Mouse (Mus musculus) lung, embryonic 14.5 days (tissue): ENCODE measurements around the gene Chuk. TPM values are rescaled to one million over a fixed set of nuclear protein-coding genes. Genes with fewer than 3 reads are reported as not detected.

Source experiments
- ATAC-seq: fragments of 200-750 bp; cut with Nextera tagmentation; 2 replicates; pipeline ENCODE4 v1.8.0; 2017; ENCODE audit warnings: mild to moderate bottlenecking, moderate TSS enrichment, moderate library complexity; ENCODE audit not compliant: insufficient read depth
- DNase-seq: peaks from one replicate; pipeline ENCODE4 v3.0.0-alpha.2; 2015
- H3K27ac ChIP-seq: fragments of 300-500 bp; sonication (generic); 2 replicates; pipeline ENCODE4 v1.5.1; 2014; ENCODE audit warnings: low read depth, mild to moderate bottlenecking, moderate library complexity
- H3K27me3 ChIP-seq: fragments of 300-500 bp; sonication (generic); 2 replicates; pipeline ENCODE4 v1.6.1; 2014; ENCODE audit warnings: low read length, control low read depth; ENCODE audit not compliant: insufficient read depth
- H3K36me3 ChIP-seq: fragments of 300-500 bp; sonication (generic); 2 replicates; pipeline ENCODE4 v1.6.1; 2014; ENCODE audit warnings: control low read depth; ENCODE audit not compliant: insufficient read depth
- H3K4me1 ChIP-seq: fragments of 300-500 bp; sonication (generic); 2 replicates; pipeline ENCODE4 v1.6.1; 2014; ENCODE audit warnings: antibody characterized with exemption, control low read depth; ENCODE audit not compliant: insufficient read depth
- H3K4me2 ChIP-seq: fragments of 300-500 bp; sonication (generic); 2 replicates; pipeline ENCODE4 v1.6.1; 2014; ENCODE audit warnings: mild to moderate bottlenecking
- H3K4me3 ChIP-seq: fragments of 300-500 bp; sonication (generic); 2 replicates; pipeline ENCODE4 v1.5.1; 2014; ENCODE audit warnings: low read depth, low read length
- H3K9ac ChIP-seq: fragments of 300-500 bp; sonication (generic); 2 replicates; pipeline ENCODE4 v1.6.1; 2014
- H3K9me3 ChIP-seq: fragments of 300-500 bp; sonication (generic); 2 replicates; pipeline ENCODE4 v1.6.1; 2016; ENCODE audit warnings: low read depth, low read length, control low read depth
- CTCF ChIP-seq: IDR thresholded peaks from 2 replicates; pipeline ENCODE4 v1.5.1; 2016; ENCODE audit warnings: antibody characterized with exemption, low read depth
- WGBS: fragments of 180-500 bp; shearing (Covaris S2); extraction: QIAGEN DNeasy Blood & Tissue Kit; methylation state at CpG from one replicate; pipeline ENCODE4 v1.1.7; 2014; 5-methylcytosine and 5-hydroxymethylcytosine counted together
- polyA plus RNA-seq: library from polyadenylated mRNA; unstranded; fragments of >200 nt; fragmentation: Nextera tagmentation; extraction: Ambion mirVana; gene quantifications from 2 replicates; pipeline ENCODE4 v1.2.1, GENCODE M21; 2014

Gene Chuk
- polyA plus RNA-seq, 1 experiment from 2014 or later, result 44.7 TPM

DNA sequence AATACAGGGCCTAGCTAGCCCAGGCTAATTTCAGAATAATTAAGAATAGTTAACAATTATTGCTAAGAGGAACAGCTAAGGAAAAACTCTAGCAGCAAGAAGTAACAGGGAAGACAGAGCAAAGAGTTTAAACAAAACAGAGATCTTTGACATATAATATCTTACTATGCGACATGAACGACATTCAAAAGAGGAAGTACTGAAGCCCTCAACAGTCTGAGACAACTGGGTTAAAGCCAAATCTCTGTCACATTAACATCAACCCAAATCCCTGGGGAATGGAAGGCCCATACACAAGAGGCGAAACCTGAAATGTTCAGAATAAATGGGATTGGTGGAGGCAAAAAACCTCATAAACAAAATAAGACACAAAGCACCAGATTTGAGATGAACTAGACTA is 61.4 kb downstream of the Chuk start:
- DNase-seq (no peak), ATAC-seq (no peak)
- 78% methylated on average over 3 of the region's 3 CpGs for WGBS
- H3K27me3 ChIP-seq, result no peaks in the 10 kb centered on the region
- H3K9me3 ChIP-seq, result no peaks in the 10 kb centered on the region
- no peak overlapping the region for H3K4me2 ChIP-seq
- no peaks in the 10 kb centered on the region for H3K4me1 ChIP-seq
- H3K9ac ChIP-seq, result no peak overlapping the region
- peaks cover 28% of the 10 kb centered on the region; the same call in 1 of the 2 replicates for H3K36me3 ChIP-seq
- H3K27ac ChIP-seq, result no peak overlapping the region
- no peak for TF ChIP-seq CTCF
- H3K4me3 ChIP-seq, result no peak overlapping the region

- no peaks in the 10 kb centered on the region for H3K27me3 ChIP-seq
- no peaks in the 10 kb centered on the region for H3K9me3 ChIP-seq
- no peak overlapping the region for H3K9ac ChIP-seq
These were observed 65.2 kb downstream of the Chuk start for GRCm38 (mm10) chr19:44042121-44042520.

DNA sequence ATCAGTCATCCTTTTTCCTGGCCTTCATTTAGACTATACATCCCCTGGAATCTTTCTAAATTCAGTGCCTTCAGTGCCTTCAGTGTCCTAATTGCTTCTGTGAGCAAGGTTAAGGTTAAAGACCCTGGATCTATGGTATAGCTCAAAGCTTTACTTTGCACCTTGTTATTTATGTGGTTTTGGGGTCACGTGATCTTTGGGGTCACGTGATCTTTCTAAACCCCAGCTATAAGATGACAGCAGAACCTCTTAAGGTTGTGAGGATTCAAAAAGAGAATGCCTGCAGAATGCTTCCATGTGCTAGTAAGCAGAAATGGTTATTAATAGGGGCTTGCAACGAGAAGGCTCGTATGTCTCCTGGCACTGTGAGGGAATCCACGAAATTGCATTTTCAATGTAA is 73.9 kb downstream of the Chuk start:
- no peaks in the 10 kb centered on the region for H3K27me3 ChIP-seq
- no peak overlapping the region for H3K9ac ChIP-seq
- no peak overlapping the region for H3K4me2 ChIP-seq
- no peak for TF ChIP-seq CTCF
- 87% methylated on average over 5 of the region's 5 CpGs for WGBS
- no peaks in the 10 kb centered on the region for H3K4me1 ChIP-seq
- H3K36me3 ChIP-seq, result peaks cover 36% of the 10 kb centered on the region
- no peak overlapping the region for H3K27ac ChIP-seq
- DNase-seq (no peak), ATAC-seq (no peak)
- no peak overlapping the region for H3K4me3 ChIP-seq
- H3K9me3 ChIP-seq, result no peaks in the 10 kb centered on the region

More at GRCm38 (mm10) chr19:44042121-44042520, 65.2 kb downstream of the Chuk start:
- Histone ChIP-seq H3K36me3 (peaks cover 51% of the 10 kb centered on the region), H3K4me3 (no peak overlapping the region), H3K4me2 (no peak overlapping the region), H3K27ac (no peak overlapping the region), H3K4me1 (no peaks in the 10 kb centered on the region)
- no peak for DNase-seq
- no peak for ATAC-seq
- TF ChIP-seq CTCF, result no peak
- 79% methylated on average over 5 of the region's 5 CpGs for WGBS

DNA sequence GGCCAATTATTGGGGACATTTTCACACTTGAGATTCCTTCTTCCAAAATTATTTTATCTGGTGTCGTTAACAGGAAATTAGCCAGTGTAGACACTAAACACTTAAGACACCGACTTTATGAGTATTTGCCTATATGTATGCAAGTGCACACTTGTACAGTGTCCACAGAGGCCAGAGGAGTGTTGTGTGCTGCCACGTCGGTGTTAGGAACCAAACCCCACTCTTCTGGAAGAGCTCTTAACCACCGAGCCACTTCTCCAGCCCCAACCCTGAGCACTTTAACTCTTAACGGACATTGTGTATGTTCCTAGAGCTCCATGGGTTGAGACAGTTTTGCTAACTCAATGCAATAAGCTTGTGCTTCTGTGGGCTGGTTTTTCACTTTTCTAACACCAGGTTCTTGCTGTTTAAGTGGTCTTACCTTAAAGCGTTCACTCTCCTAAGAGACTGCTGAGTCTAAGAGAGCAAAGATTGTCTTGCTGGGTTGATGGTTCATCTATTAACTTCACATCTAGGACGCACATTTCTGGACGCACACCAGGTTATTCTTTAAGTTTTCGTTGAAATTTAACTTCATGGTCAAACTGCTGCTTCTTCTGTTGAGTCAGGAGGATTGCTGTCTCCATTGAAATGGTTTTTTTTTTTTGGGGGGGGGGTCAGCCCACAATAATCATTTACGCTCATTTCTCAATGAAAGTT is 75.1 kb downstream of the Chuk start:
- Histone ChIP-seq H3K4me3 (no peak overlapping the region), H3K27ac (no peak overlapping the region), H3K27me3 (no peaks in the 10 kb centered on the region), H3K9me3 (no peaks in the 10 kb centered on the region), H3K9ac (no peak overlapping the region), H3K36me3 (peaks cover 27% of the 10 kb centered on the region), H3K4me1 (no peaks in the 10 kb centered on the region), H3K4me2 (no peak overlapping the region)
- ATAC-seq (no peak), DNase-seq (no peak)
- WGBS, result 72% methylated on average over 11 of the region's 11 CpGs
- no peak for TF ChIP-seq CTCF

DNA sequence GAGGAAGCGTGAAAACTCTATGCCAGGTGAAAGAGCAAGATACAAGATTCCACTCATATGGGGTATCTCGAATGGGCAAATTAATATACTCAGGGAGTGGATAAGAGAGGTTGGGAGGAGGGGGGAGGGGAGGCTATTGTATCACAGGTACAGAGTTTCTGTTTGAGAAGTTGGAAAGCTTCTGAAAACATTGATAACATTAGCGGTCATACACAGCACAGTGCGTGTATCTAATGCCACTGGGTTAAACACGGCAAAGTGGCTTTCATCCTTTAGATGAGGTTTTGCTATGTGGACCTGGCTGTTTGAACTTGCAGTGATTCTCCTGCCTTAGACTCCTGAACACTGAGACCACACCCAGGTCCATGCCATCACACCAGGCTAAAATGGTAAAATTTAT is 77.3 kb downstream of the Chuk start:
- no peaks in the 10 kb centered on the region for H3K27me3 ChIP-seq
- no peak for TF ChIP-seq CTCF
- no peak overlapping the region for H3K9ac ChIP-seq
- ATAC-seq, result no peak
- no peak overlapping the region for H3K27ac ChIP-seq
- H3K4me3 ChIP-seq, result no peak overlapping the region
- 0 out of 2 replicates have a peak, but pooled peaks cover 2% of the 10 kb centered on the region for H3K4me1 ChIP-seq
- DNase-seq, result no peak
- no peaks in the 10 kb centered on the region for H3K9me3 ChIP-seq
- peaks cover 10% of the 10 kb centered on the region; the same call in 1 of the 2 replicates for H3K36me3 ChIP-seq
- WGBS, result 77% methylated on average over 5 of the region's 5 CpGs
- no peak overlapping the region for H3K4me2 ChIP-seq

DNA sequence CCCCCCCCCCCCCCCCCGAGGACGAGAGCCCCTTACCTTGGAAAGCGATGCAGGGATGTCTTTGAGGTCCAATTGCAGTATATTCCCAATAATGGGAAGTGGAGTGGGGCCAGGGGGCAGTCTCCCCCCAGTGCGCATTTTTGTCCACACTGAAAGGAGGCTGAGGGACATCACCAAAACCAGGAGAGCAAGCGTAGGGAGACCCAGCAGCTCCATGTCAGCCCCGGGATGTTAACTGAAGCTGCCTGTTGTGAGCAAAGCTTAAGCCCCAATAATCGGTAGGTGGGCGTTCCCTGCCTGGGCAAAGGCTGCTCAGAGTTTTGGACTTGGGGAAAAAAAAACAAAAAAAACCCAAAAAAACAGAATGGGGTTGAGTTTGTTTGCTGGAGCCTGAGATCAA is 78.3 kb downstream of the Chuk start, which contains the start of gene Cyp2c23:
Gene Cyp2c23 (minus strand): TSS at position 237 of the 400 bp plus-strand sequence.
- Histone ChIP-seq H3K9me3 (no peaks in the 10 kb centered on the region), H3K27me3 (no peaks in the 10 kb centered on the region), H3K27ac (no peak within 1 kb of the TSS), H3K36me3 (0 out of 2 replicates have a peak, but pooled peaks cover 5% of the 10 kb centered on the region), H3K4me2 (no peak within 1 kb of the TSS), H3K4me1 (0 out of 2 replicates have a peak, but pooled peaks cover 2% of the 10 kb centered on the region), H3K4me3 (no peak within 1 kb of the TSS), H3K9ac (no peak within 1 kb of the TSS)
- no peak for TF ChIP-seq CTCF
- no peak for DNase-seq
- WGBS, result 64% methylated on average over 6 of the region's 8 CpGs
- no peak for ATAC-seq

DNA sequence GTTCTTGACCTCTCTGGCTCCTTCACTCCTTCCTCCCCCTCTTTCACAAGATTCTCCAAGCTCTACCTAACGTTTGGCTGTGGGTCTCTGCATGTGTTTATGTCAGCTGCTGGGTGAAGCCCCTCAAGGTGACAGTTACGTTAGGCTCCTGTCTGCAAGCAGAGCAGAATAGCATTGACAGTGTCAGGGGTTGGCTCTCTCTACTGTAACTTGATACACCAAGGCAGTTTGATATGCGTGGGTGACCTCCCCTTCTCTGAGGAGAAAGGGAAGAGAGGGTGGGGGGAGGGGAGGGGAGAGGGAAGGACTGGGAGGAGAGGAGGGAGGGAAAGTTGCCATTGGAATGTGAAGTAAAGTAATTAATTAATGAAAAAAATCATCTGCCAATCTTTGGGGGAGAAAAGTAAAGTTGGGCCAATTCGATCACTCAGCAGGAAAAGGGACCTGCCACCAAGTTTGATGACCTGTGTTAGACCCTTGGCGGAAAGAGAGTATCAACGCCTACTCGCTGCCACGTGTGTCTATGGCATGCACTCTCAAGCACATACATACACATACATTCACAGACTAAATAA is 80.2 kb downstream of the Chuk start:
- DNase-seq (no peak), ATAC-seq (no peak)
- H3K36me3 ChIP-seq, result no peaks in the 10 kb centered on the region
- no peaks in the 10 kb centered on the region for H3K27me3 ChIP-seq
- no peak overlapping the region for H3K4me2 ChIP-seq
- no peak overlapping the region for H3K27ac ChIP-seq
- TF ChIP-seq CTCF, result no peak
- no peak overlapping the region for H3K9ac ChIP-seq
- no peaks in the 10 kb centered on the region for H3K9me3 ChIP-seq
- 48% methylated on average over 8 of the region's 8 CpGs for WGBS
- H3K4me1 ChIP-seq, result 0 out of 2 replicates have a peak, but pooled peaks cover 2% of the 10 kb centered on the region
- H3K4me3 ChIP-seq, result no peak overlapping the region
